ENCODE assay signal across 8 mouse cellular contexts in the genomic region with DNA sequence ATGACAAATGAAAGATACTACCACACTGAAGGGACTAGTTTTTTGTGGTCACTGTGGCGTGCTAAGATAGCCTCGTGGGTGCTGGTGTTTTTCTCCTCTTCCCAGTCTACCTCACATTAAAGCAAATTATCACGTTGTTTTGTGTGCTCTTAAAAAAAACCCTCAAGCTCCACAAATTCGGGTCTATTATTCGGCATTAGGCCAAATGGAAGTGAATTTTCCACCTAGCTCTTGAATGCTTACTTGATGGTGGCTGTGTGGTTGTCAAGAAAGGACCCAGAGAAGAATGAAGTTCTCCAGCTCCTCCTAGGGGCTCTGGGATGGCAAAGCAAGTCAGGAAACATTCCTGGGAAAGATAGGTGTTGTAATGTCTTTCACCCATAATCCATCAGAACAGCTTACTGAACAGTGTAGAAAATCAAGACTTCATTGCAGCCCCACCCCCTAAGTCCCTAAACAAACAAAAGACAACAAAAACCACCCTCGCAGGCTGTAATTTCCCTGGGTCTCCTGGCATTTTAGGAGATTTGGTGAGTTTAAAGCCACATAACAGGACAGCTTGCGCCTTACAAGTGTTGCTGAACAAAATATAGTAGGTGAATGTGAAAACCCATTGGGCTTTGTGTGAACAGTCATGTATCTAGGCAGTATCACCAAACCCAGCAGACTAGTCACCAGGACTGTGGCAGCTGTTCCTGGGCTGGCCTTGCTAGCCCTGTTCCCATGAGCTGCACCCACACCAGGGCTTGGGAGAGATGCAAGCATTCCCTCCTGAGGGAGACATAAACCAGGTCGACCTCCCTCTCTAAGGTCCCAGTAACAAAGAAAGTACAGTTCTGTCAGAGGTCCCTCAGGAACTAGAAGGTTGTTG. TPM values are rescaled to one million over a fixed set of nuclear protein-coding genes. Genes with fewer than 3 reads are reported as not detected.
DNase-seq lines count a peak whose midpoint lies in the region; ATAC-seq lines count a peak whose summit lies in the region.

No protein-coding gene starts in this region.

- no peaks in the 10 kb centered on the region for H3K9me3 ChIP-seq in forebrain, embryonic 11.5 days (ENCODE audit: control insufficient read depth, low read length)
- no peaks in the 10 kb centered on the region for H3K9me3 ChIP-seq in intestine, embryonic 14.5 days (ENCODE audit: control insufficient read depth, low read length)
- no peaks in the 10 kb centered on the region for H3K9me3 ChIP-seq in liver, embryonic 15.5 days (replicated peaks)
- H3K9me3 ChIP-seq in neural tube, embryonic 14.5 days (ENCODE audit: control insufficient read depth, low read length) = no peaks in the 10 kb centered on the region

- H3K27ac ChIP-seq in forebrain, embryonic 11.5 days (ENCODE audit: low read depth, low read length) = peak overlapping the region; percentile 85; the same call in 1 of the 2 replicates
- 0 out of 2 replicates have a peak overlapping the region, but pooled peaks have one; percentile 6 for H3K27ac ChIP-seq in intestine, embryonic 14.5 days (ENCODE audit: low read depth)
- H3K27ac ChIP-seq in liver, embryonic 15.5 days (replicated peaks) = peak overlapping the region; percentile 90; the same call in 1 of the 2 replicates
- H3K27ac ChIP-seq in neural tube, embryonic 14.5 days (ENCODE audit: low read depth, low read length) = peak overlapping the region; percentile 89

- whole genome bisulfite sequencing in forebrain, embryonic 11.5 days = 21% methylated on average over 8 of the region's 8 CpGs
- WGBS in intestine, embryonic 14.5 days = 18% methylated on average over 8 of the region's 8 CpGs
- 15% methylated on average over 8 of the region's 8 CpGs for WGBS in liver, embryonic 15.5 days (ENCODE audit: insufficient replicate concordance)
- WGBS in neural tube, embryonic 14.5 days = 19% methylated on average over 8 of the region's 8 CpGs

- no peaks in the 10 kb centered on the region for H3K27me3 ChIP-seq in forebrain, embryonic 11.5 days (ENCODE audit: control insufficient read depth, insufficient read depth, low read length)
- H3K27me3 ChIP-seq in intestine, embryonic 14.5 days (replicated peaks; ENCODE audit: control insufficient read depth, insufficient read depth, low read length) = no peaks in the 10 kb centered on the region
- H3K27me3 ChIP-seq in liver, embryonic 15.5 days = no peaks in the 10 kb centered on the region
- no peaks in the 10 kb centered on the region for H3K27me3 ChIP-seq in neural tube, embryonic 14.5 days (ENCODE audit: control insufficient read depth, insufficient read depth, low read length)

- peak; percentile 41 for DNase-seq in gastrocnemius, adult 18-20 months (ENCODE audit: low spot score)
- no peak for DNase-seq in gastrocnemius, postnatal 25 days
- DNase-seq in R1 (ENCODE audit: low read depth, low spot score) = peak; percentile 91
- no peak for DNase-seq in forebrain, embryonic 11.5 days (ENCODE audit: low spot score)
- peak; percentile 62 for DNase-seq in intestine, embryonic 14.5 days (ENCODE audit: low spot score)
- no peak for DNase-seq in ovary, postnatal 10 days (ENCODE audit: low spot score)

- no peaks in the 10 kb centered on the region for H3K36me3 ChIP-seq in forebrain, embryonic 11.5 days (ENCODE audit: control insufficient read depth, insufficient read depth, low read length)
- no peaks in the 10 kb centered on the region for H3K36me3 ChIP-seq in intestine, embryonic 14.5 days (ENCODE audit: control insufficient read depth, insufficient read depth, low read length)
- no peaks in the 10 kb centered on the region for H3K36me3 ChIP-seq in liver, embryonic 15.5 days (replicated peaks)
- no peaks in the 10 kb centered on the region for H3K36me3 ChIP-seq in neural tube, embryonic 14.5 days (ENCODE audit: control insufficient read depth, insufficient read depth, low read length)

- peak overlapping the region; percentile 63 for H3K4me3 ChIP-seq in forebrain, embryonic 11.5 days (ENCODE audit: low read depth, low read length)
- H3K4me3 ChIP-seq in intestine, embryonic 14.5 days (ENCODE audit: low read depth, low read length) = peak overlapping the region; percentile 76
- peak overlapping the region; percentile 80 for H3K4me3 ChIP-seq in liver, embryonic 15.5 days (replicated peaks)
- peak overlapping the region; percentile 54 for H3K4me3 ChIP-seq in neural tube, embryonic 14.5 days (ENCODE audit: low read depth, low read length)

- H3K4me2 ChIP-seq in forebrain, embryonic 11.5 days (ENCODE audit: low read depth, low read length, severe bottlenecking) = peak overlapping the region; percentile 42; the same call in 1 of the 2 replicates
- peak overlapping the region; percentile 57 for H3K4me2 ChIP-seq in intestine, embryonic 14.5 days (ENCODE audit: low read length)
- peak overlapping the region; percentile 81 for H3K4me2 ChIP-seq in liver, embryonic 15.5 days
- H3K4me2 ChIP-seq in neural tube, embryonic 14.5 days (ENCODE audit: low read depth, low read length) = peak overlapping the region; percentile 39

- peak overlapping the region; percentile 29; the same call in 1 of the 2 replicates for H3K9ac ChIP-seq in forebrain, embryonic 11.5 days (ENCODE audit: low read length)
- peak overlapping the region; percentile 40 for H3K9ac ChIP-seq in intestine, embryonic 14.5 days (ENCODE audit: low read length)
- H3K9ac ChIP-seq in liver, embryonic 15.5 days = no peak overlapping the region
- no peak overlapping the region for H3K9ac ChIP-seq in neural tube, embryonic 14.5 days (replicated peaks; ENCODE audit: low read depth, low read length)

- H3K4me1 ChIP-seq in forebrain, embryonic 11.5 days (replicated peaks; ENCODE audit: control insufficient read depth, insufficient read depth, low read length) = no peaks in the 10 kb centered on the region
- 0 out of 2 replicates have a peak, but pooled peaks cover 4% of the 10 kb centered on the region for H3K4me1 ChIP-seq in intestine, embryonic 14.5 days (replicated peaks; ENCODE audit: control insufficient read depth, insufficient read depth, low read length)
- H3K4me1 ChIP-seq in liver, embryonic 15.5 days (replicated peaks) = peaks cover 31% of the 10 kb centered on the region
- H3K4me1 ChIP-seq in neural tube, embryonic 14.5 days (ENCODE audit: control insufficient read depth, insufficient read depth, low read length) = 0 out of 2 replicates have a peak, but pooled peaks cover 2% of the 10 kb centered on the region

- ATAC-seq in forebrain, embryonic 11.5 days (replicated peaks; ENCODE audit: low FRiP score) = no peak
- no peak for ATAC-seq in intestine, embryonic 14.5 days (replicated peaks; ENCODE audit: low FRiP score, low TSS enrichment, low read depth)
- ATAC-seq in liver, embryonic 15.5 days (ENCODE audit: insufficient read depth) = no peak
- ATAC-seq in neural tube, embryonic 14.5 days (ENCODE audit: low read depth) = no peak

RNA-seq across cellular contexts. Expression of a gene that starts 9.7 kb away (rescaled TPM):
- total RNA-seq in gastrocnemius, adult 18-20 months (2021) = 1 to 10 TPM; 1.7 to 1.9 TPM
- total RNA-seq in gastrocnemius, postnatal 25 days (2021) = 1 to 10 TPM; 2.0 to 2.7 TPM
- polyA plus RNA-seq in forebrain, embryonic 11.5 days (2014; fragmentation: Nextera tagmentation; extraction: Ambion mirVana) = 5.2 and 6.9 TPM in 2 replicates
- 3.6 and 4.9 TPM in 2 replicates for polyA plus RNA-seq in intestine, embryonic 14.5 days (2014; fragmentation: Nextera tagmentation; extraction: Ambion mirVana)
- polyA plus RNA-seq in liver, embryonic 15.5 days (2015; fragmentation: Nextera tagmentation; extraction: Ambion mirVana) = 1.1 and 1.2 TPM in 2 replicates
- polyA plus RNA-seq in neural tube, embryonic 14.5 days (2014; fragmentation: Nextera tagmentation; extraction: Ambion mirVana) = 16.7 and 17.5 TPM in 2 replicates

RNA-seq across cellular contexts. Expression of a gene that starts 47.6 kb away (rescaled TPM):
- 1 to 10 TPM; 5.5 to 8.2 TPM for total RNA-seq in gastrocnemius, adult 18-20 months (2021)
- 1 to 10 TPM; 4.8 to 5.6 TPM for total RNA-seq in gastrocnemius, postnatal 25 days (2021)
- not detected in 2 replicates for polyA plus RNA-seq in forebrain, embryonic 11.5 days (2014; fragmentation: Nextera tagmentation; extraction: Ambion mirVana)
- polyA plus RNA-seq in intestine, embryonic 14.5 days (2014; fragmentation: Nextera tagmentation; extraction: Ambion mirVana) = 38.0 and 38.2 TPM in 2 replicates
- 1.6 and 1.8 TPM in 2 replicates for polyA plus RNA-seq in liver, embryonic 15.5 days (2015; fragmentation: Nextera tagmentation; extraction: Ambion mirVana)
- polyA plus RNA-seq in neural tube, embryonic 14.5 days (2014; fragmentation: Nextera tagmentation; extraction: Ambion mirVana) = 0.14 TPM in 1 of 2 replicates, not detected in the other

Comparison
In these comparisons a context has a peak if more than half of its experiments do, and no peak if none do; other contexts are left out.
1. DNase-seq: peak in gastrocnemius, adult 18-20 months (single experiment), R1 (single experiment) and intestine, embryonic 14.5 days (single experiment); none in gastrocnemius, postnatal 25 days (single experiment), forebrain, embryonic 11.5 days (single experiment) and ovary, postnatal 10 days (single experiment).
2. H3K27ac ChIP-seq: peak in every context shown above with its lines; median percentile 90 in liver, embryonic 15.5 days; 89 in neural tube, embryonic 14.5 days; 85 in forebrain, embryonic 11.5 days; 6 in intestine, embryonic 14.5 days.
3. H3K9ac ChIP-seq: peak in forebrain, embryonic 11.5 days (single experiment) and intestine, embryonic 14.5 days (single experiment); none in liver, embryonic 15.5 days (single experiment) and neural tube, embryonic 14.5 days (single experiment).
4. RNA of a gene that starts 47.6 kb away (polyA plus RNA-seq): 38.0 to 38.2 TPM in intestine, embryonic 14.5 days; 1.6 to 1.8 TPM in liver, embryonic 15.5 days, 0.14 TPM in neural tube, embryonic 14.5 days and not detected in forebrain, embryonic 11.5 days; every median in the first group is over 10 times any median in the second.
5. Peak in every context shown above with its lines, with median percentiles within 50 percentile points of each other: H3K4me2 ChIP-seq and H3K4me3 ChIP-seq.